Mouse (Mus musculus) brain, embryonic 14.5 days (tissue): ENCODE data around the gene Msln.

ENCODE experiments used
- CTCF ChIP-seq: fragments of 200-500 bp; IDR thresholded peaks from 2 replicates; pipeline ENCODE4 v1.5.1; 2012; ENCODE audit warnings: inconsistent platforms, mild to moderate bottlenecking, moderate library complexity, borderline replicate concordance; ENCODE audit not compliant: insufficient read depth, insufficient read length; ENCODE audit errors: extremely low read depth
- POLR2A ChIP-seq: fragments of 200-500 bp; IDR thresholded peaks from 2 replicates; pipeline ENCODE4 v1.6.1; 2012; ENCODE audit warnings: mild to moderate bottlenecking, inconsistent platforms, borderline replicate concordance; ENCODE audit not compliant: poor library complexity, insufficient read depth, insufficient read length, severe bottlenecking; ENCODE audit errors: extremely low read depth

DNA sequence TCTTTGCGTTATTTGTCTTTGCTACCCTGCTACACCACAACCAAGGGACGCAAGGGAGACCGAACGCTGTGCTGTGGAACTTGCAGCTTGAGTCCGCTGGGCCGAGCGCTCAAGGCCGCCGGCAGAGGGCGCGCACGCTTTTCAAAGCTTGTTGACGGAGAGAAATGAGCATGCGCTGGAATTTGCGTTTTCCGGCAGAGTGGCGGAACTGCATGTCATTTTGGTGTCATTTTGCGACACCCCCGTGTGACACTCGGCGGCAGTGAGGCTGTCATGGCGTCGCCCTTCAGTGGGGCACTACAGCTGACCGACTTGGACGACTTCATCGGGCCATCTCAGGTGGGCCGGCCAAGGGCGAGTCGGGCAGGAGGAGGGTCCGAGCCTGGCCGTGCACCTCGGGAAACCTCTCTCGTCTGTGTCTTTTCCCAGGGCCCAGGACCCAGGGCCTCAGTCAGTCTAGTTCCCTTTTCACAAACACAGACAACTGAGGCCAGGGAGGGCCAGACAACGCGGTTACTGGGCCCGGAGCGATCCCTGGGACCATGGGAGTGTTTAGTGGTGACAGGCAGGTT, 19.5 kb upstream of the Msln start, which contains the start of gene Narfl:
- TF ChIP-seq CTCF (peak; percentile 96), POLR2A (peak; percentile 65; the same call in 1 of the 2 replicates)
